Mouse (Mus musculus): ENCODE data around the gene Gm11563. TPM values are rescaled to one million over a fixed set of nuclear protein-coding genes. Genes with fewer than 3 reads are reported as not detected.

Gene Gm11563
- not detected for polyA plus RNA-seq (2015; fragmentation: Illumina TruSeq; extraction: RNeasy Lipid Tissue Mini Kit (QIAGEN cat#74804); ENCODE audit: insufficient read depth, low read depth, low replicate concordance)

GRCm38 (mm10) chr11:99658467-99659010 lies at the start of gene Gm11563:
TSS of gene Gm11563 (minus strand) at chr11:99658960.

GRCm38 (mm10) chr11:99690463-99690862 lies 31.7 kb upstream of the Gm11563 start, which contains the start of gene Gm14190:
TSS of gene Gm14190 (minus strand) at chr11:99690740.

GRCm38 (mm10) chr11:99665860-99666259 lies 7.1 kb upstream of the Gm11563 start, which contains the start of gene Krtap4-6:
TSS of gene Krtap4-6 (minus strand) at chr11:99665960.

GRCm38 (mm10) chr11:99650136-99650535 lies 8.6 kb downstream of the Gm11563 start, which contains the start of gene Gm11555:
TSS of gene Gm11555 (minus strand) at chr11:99650236.

GRCm38 (mm10) chr11:99643635-99644139 lies 15.1 kb downstream of the Gm11563 start, which contains the start of gene Krtap4-7:
TSS of gene Krtap4-7 (minus strand) at chr11:99644089.

GRCm38 (mm10) chr11:99634653-99635134 lies 24.1 kb downstream of the Gm11563 start, which contains the start of gene Krtap4-2:
TSS of gene Krtap4-2 (minus strand) at chr11:99635084.

GRCm38 (mm10) chr11:99628138-99628537 lies 30.6 kb downstream of the Gm11563 start, which contains the start of gene Krtap4-1:
TSS of gene Krtap4-1 (minus strand) at chr11:99628238.

GRCm38 (mm10) chr11:99620335-99620734 lies 38.4 kb downstream of the Gm11563 start, which contains the start of gene Gm11562:
TSS of gene Gm11562 (minus strand) at chr11:99620435.

GRCm38 (mm10) chr11:99614796-99615363 lies 43.9 kb downstream of the Gm11563 start, which contains the start of gene Krtap2-4:
TSS of gene Krtap2-4 (minus strand) at chr11:99614846.

GRCm38 (mm10) chr11:99610089-99610488 lies 48.7 kb downstream of the Gm11563 start, which contains the start of gene Gm11937:
TSS of gene Gm11937 (minus strand) at chr11:99610189.

Other genes starting within 250 kb of the Gm11563 start
- not detected for gene Krt12, start 236.7 kb downstream of the Gm11563 start, polyA plus RNA-seq (2015; fragmentation: Illumina TruSeq; extraction: RNeasy Lipid Tissue Mini Kit (QIAGEN cat#74804); ENCODE audit: insufficient read depth, low read depth, low replicate concordance)
- not detected for gene Krt20, start 220.8 kb downstream of the Gm11563 start, polyA plus RNA-seq (2015; fragmentation: Illumina TruSeq; extraction: RNeasy Lipid Tissue Mini Kit (QIAGEN cat#74804); ENCODE audit: insufficient read depth, low read depth, low replicate concordance)
- gene Krt23, start 165.8 kb downstream of the Gm11563 start, polyA plus RNA-seq (2015; fragmentation: Illumina TruSeq; extraction: RNeasy Lipid Tissue Mini Kit (QIAGEN cat#74804); ENCODE audit: insufficient read depth, low read depth, low replicate concordance) = 2.0 TPM
- gene Krt39, start 137.6 kb downstream of the Gm11563 start, polyA plus RNA-seq (2015; fragmentation: Illumina TruSeq; extraction: RNeasy Lipid Tissue Mini Kit (QIAGEN cat#74804); ENCODE audit: insufficient read depth, low read depth, low replicate concordance) = not detected
- gene Krt40, start 115.8 kb downstream of the Gm11563 start, polyA plus RNA-seq (2015; fragmentation: Illumina TruSeq; extraction: RNeasy Lipid Tissue Mini Kit (QIAGEN cat#74804); ENCODE audit: insufficient read depth, low read depth, low replicate concordance) = not detected
- not detected for gene Krtap3-3, start 108.1 kb downstream of the Gm11563 start, polyA plus RNA-seq (2015; fragmentation: Illumina TruSeq; extraction: RNeasy Lipid Tissue Mini Kit (QIAGEN cat#74804); ENCODE audit: insufficient read depth, low read depth, low replicate concordance)
- not detected for gene Krtap3-2, start 102.1 kb downstream of the Gm11563 start, polyA plus RNA-seq (2015; fragmentation: Illumina TruSeq; extraction: RNeasy Lipid Tissue Mini Kit (QIAGEN cat#74804); ENCODE audit: insufficient read depth, low read depth, low replicate concordance)
- not detected for gene Gm11939, start 99.5 kb downstream of the Gm11563 start, polyA plus RNA-seq (2015; fragmentation: Illumina TruSeq; extraction: RNeasy Lipid Tissue Mini Kit (QIAGEN cat#74804); ENCODE audit: insufficient read depth, low read depth, low replicate concordance)
- not detected for gene Krtap3-1, start 92.3 kb downstream of the Gm11563 start, polyA plus RNA-seq (2015; fragmentation: Illumina TruSeq; extraction: RNeasy Lipid Tissue Mini Kit (QIAGEN cat#74804); ENCODE audit: insufficient read depth, low read depth, low replicate concordance)
- not detected for gene Krtap1-5, start 77.9 kb downstream of the Gm11563 start, polyA plus RNA-seq (2015; fragmentation: Illumina TruSeq; extraction: RNeasy Lipid Tissue Mini Kit (QIAGEN cat#74804); ENCODE audit: insufficient read depth, low read depth, low replicate concordance)
- not detected for gene Krtap1-4, start 75.3 kb downstream of the Gm11563 start, polyA plus RNA-seq (2015; fragmentation: Illumina TruSeq; extraction: RNeasy Lipid Tissue Mini Kit (QIAGEN cat#74804); ENCODE audit: insufficient read depth, low read depth, low replicate concordance)
- gene Krtap1-3, start 67.6 kb downstream of the Gm11563 start, polyA plus RNA-seq (2015; fragmentation: Illumina TruSeq; extraction: RNeasy Lipid Tissue Mini Kit (QIAGEN cat#74804); ENCODE audit: insufficient read depth, low read depth, low replicate concordance) = not detected
- not detected for gene Krtap9-3, start 60.9 kb downstream of the Gm11563 start, polyA plus RNA-seq (2015; fragmentation: Illumina TruSeq; extraction: RNeasy Lipid Tissue Mini Kit (QIAGEN cat#74804); ENCODE audit: insufficient read depth, low read depth, low replicate concordance)
- gene Gm11938, start 55.7 kb downstream of the Gm11563 start, polyA plus RNA-seq (2015; fragmentation: Illumina TruSeq; extraction: RNeasy Lipid Tissue Mini Kit (QIAGEN cat#74804); ENCODE audit: insufficient read depth, low read depth, low replicate concordance) = not detected
- not detected for gene Gm11937, start 48.8 kb downstream of the Gm11563 start, polyA plus RNA-seq (2015; fragmentation: Illumina TruSeq; extraction: RNeasy Lipid Tissue Mini Kit (QIAGEN cat#74804); ENCODE audit: insufficient read depth, low read depth, low replicate concordance)
- gene Krtap2-4, start 44.1 kb downstream of the Gm11563 start, polyA plus RNA-seq (2015; fragmentation: Illumina TruSeq; extraction: RNeasy Lipid Tissue Mini Kit (QIAGEN cat#74804); ENCODE audit: insufficient read depth, low read depth, low replicate concordance) = not detected
- gene Gm11562, start 38.5 kb downstream of the Gm11563 start, polyA plus RNA-seq (2015; fragmentation: Illumina TruSeq; extraction: RNeasy Lipid Tissue Mini Kit (QIAGEN cat#74804); ENCODE audit: insufficient read depth, low read depth, low replicate concordance) = not detected
- gene Krtap4-1, start 30.7 kb downstream of the Gm11563 start, polyA plus RNA-seq (2015; fragmentation: Illumina TruSeq; extraction: RNeasy Lipid Tissue Mini Kit (QIAGEN cat#74804); ENCODE audit: insufficient read depth, low read depth, low replicate concordance) = not detected
- gene Krtap4-2, start 23.9 kb downstream of the Gm11563 start, polyA plus RNA-seq (2015; fragmentation: Illumina TruSeq; extraction: RNeasy Lipid Tissue Mini Kit (QIAGEN cat#74804); ENCODE audit: insufficient read depth, low read depth, low replicate concordance) = not detected
- not detected for gene Krtap4-7, start 14.9 kb downstream of the Gm11563 start, polyA plus RNA-seq (2015; fragmentation: Illumina TruSeq; extraction: RNeasy Lipid Tissue Mini Kit (QIAGEN cat#74804); ENCODE audit: insufficient read depth, low read depth, low replicate concordance)
- not detected for gene Gm11555, start 8.7 kb downstream of the Gm11563 start, polyA plus RNA-seq (2015; fragmentation: Illumina TruSeq; extraction: RNeasy Lipid Tissue Mini Kit (QIAGEN cat#74804); ENCODE audit: insufficient read depth, low read depth, low replicate concordance)
- gene Krtap4-6, start 7.0 kb upstream of the Gm11563 start, polyA plus RNA-seq (2015; fragmentation: Illumina TruSeq; extraction: RNeasy Lipid Tissue Mini Kit (QIAGEN cat#74804); ENCODE audit: insufficient read depth, low read depth, low replicate concordance) = not detected
- gene Gm14190, start 31.8 kb upstream of the Gm11563 start, polyA plus RNA-seq (2015; fragmentation: Illumina TruSeq; extraction: RNeasy Lipid Tissue Mini Kit (QIAGEN cat#74804); ENCODE audit: insufficient read depth, low read depth, low replicate concordance) = not detected
- not detected for gene Gm14180, start 75.3 kb upstream of the Gm11563 start, polyA plus RNA-seq (2015; fragmentation: Illumina TruSeq; extraction: RNeasy Lipid Tissue Mini Kit (QIAGEN cat#74804); ENCODE audit: insufficient read depth, low read depth, low replicate concordance)
- not detected for gene Gm11595, start 114.0 kb upstream of the Gm11563 start, polyA plus RNA-seq (2015; fragmentation: Illumina TruSeq; extraction: RNeasy Lipid Tissue Mini Kit (QIAGEN cat#74804); ENCODE audit: insufficient read depth, low read depth, low replicate concordance)
- gene Krtap4-8, start 121.7 kb upstream of the Gm11563 start, polyA plus RNA-seq (2015; fragmentation: Illumina TruSeq; extraction: RNeasy Lipid Tissue Mini Kit (QIAGEN cat#74804); ENCODE audit: insufficient read depth, low read depth, low replicate concordance) = not detected
- not detected for gene Krtap4-9, start 126.2 kb upstream of the Gm11563 start, polyA plus RNA-seq (2015; fragmentation: Illumina TruSeq; extraction: RNeasy Lipid Tissue Mini Kit (QIAGEN cat#74804); ENCODE audit: insufficient read depth, low read depth, low replicate concordance)
- gene Gm11596, start 134.5 kb upstream of the Gm11563 start, polyA plus RNA-seq (2015; fragmentation: Illumina TruSeq; extraction: RNeasy Lipid Tissue Mini Kit (QIAGEN cat#74804); ENCODE audit: insufficient read depth, low read depth, low replicate concordance) = not detected
- not detected for gene Gm11569, start 140.0 kb upstream of the Gm11563 start, polyA plus RNA-seq (2015; fragmentation: Illumina TruSeq; extraction: RNeasy Lipid Tissue Mini Kit (QIAGEN cat#74804); ENCODE audit: insufficient read depth, low read depth, low replicate concordance)
- gene Gm11554, start 145.5 kb upstream of the Gm11563 start, polyA plus RNA-seq (2015; fragmentation: Illumina TruSeq; extraction: RNeasy Lipid Tissue Mini Kit (QIAGEN cat#74804); ENCODE audit: insufficient read depth, low read depth, low replicate concordance) = not detected
- not detected for gene Krtap4-13, start 150.9 kb upstream of the Gm11563 start, polyA plus RNA-seq (2015; fragmentation: Illumina TruSeq; extraction: RNeasy Lipid Tissue Mini Kit (QIAGEN cat#74804); ENCODE audit: insufficient read depth, low read depth, low replicate concordance)
- not detected for gene Gm11564, start 156.7 kb upstream of the Gm11563 start, polyA plus RNA-seq (2015; fragmentation: Illumina TruSeq; extraction: RNeasy Lipid Tissue Mini Kit (QIAGEN cat#74804); ENCODE audit: insufficient read depth, low read depth, low replicate concordance)
- not detected for gene 2300003K06Rik, start 179.1 kb upstream of the Gm11563 start, polyA plus RNA-seq (2015; fragmentation: Illumina TruSeq; extraction: RNeasy Lipid Tissue Mini Kit (QIAGEN cat#74804); ENCODE audit: insufficient read depth, low read depth, low replicate concordance)
- gene Krtap4-16, start 192.6 kb upstream of the Gm11563 start, polyA plus RNA-seq (2015; fragmentation: Illumina TruSeq; extraction: RNeasy Lipid Tissue Mini Kit (QIAGEN cat#74804); ENCODE audit: insufficient read depth, low read depth, low replicate concordance) = not detected
- not detected for gene Gm11568, start 199.0 kb upstream of the Gm11563 start, polyA plus RNA-seq (2015; fragmentation: Illumina TruSeq; extraction: RNeasy Lipid Tissue Mini Kit (QIAGEN cat#74804); ENCODE audit: insufficient read depth, low read depth, low replicate concordance)
- gene Gm11559, start 205.5 kb upstream of the Gm11563 start, polyA plus RNA-seq (2015; fragmentation: Illumina TruSeq; extraction: RNeasy Lipid Tissue Mini Kit (QIAGEN cat#74804); ENCODE audit: insufficient read depth, low read depth, low replicate concordance) = not detected
- not detected for gene Krtap9-1, start 214.4 kb upstream of the Gm11563 start, polyA plus RNA-seq (2015; fragmentation: Illumina TruSeq; extraction: RNeasy Lipid Tissue Mini Kit (QIAGEN cat#74804); ENCODE audit: insufficient read depth, low read depth, low replicate concordance)
- gene Gm11567, start 220.2 kb upstream of the Gm11563 start, polyA plus RNA-seq (2015; fragmentation: Illumina TruSeq; extraction: RNeasy Lipid Tissue Mini Kit (QIAGEN cat#74804); ENCODE audit: insufficient read depth, low read depth, low replicate concordance) = not detected
- not detected for gene Krtap31-1, start 249.0 kb upstream of the Gm11563 start, polyA plus RNA-seq (2015; fragmentation: Illumina TruSeq; extraction: RNeasy Lipid Tissue Mini Kit (QIAGEN cat#74804); ENCODE audit: insufficient read depth, low read depth, low replicate concordance)